Mouse (Mus musculus) 416B (cell line): ENCODE measurements around the gene Scn5a.

Experiments used
- DNase-seq: peaks from one replicate; pipeline ENCODE4 v3.0.0; 2011; ENCODE audit warnings: low read depth

The Scn5a gene

DNA sequence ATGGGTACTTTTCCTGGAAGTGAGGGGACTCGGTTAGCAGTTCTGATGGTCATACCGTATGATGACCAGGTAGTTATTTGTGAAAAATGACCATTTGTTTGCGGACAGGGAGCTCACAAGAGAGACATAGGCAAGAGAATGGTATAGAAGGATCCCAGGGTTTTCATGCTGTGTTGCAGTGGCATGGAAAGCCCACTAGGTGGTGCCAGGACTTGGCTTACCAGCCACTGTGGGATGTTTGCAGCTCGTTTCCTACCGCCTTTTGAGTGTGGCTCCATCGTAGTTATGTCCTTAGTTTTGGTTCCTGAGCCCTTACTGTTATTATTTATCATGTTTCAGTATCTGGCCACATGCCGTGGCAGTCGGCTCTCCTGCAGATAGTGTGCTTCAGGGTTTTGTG lies 118.4 kb downstream of the Scn5a start:
- DNase-seq, result peak; percentile 67

DNA sequence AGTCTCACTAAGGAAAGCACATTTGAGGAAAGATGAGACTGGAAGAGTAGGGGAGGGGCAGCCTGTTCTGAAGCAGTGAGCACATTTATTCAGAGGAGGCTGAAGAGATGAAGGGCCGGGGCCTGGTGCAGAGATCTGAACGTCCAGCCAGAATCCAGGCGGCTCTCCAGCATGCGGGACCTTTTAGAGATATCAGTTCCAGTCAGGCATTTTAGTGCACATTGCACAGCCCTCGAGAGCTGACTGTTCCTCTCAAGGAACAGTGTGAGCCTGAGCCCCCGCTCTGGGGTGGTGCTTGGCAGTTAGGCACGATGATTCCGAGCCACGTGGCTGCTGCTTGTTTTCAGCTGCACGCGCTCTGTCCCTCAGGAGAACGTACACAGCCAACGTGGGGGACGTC lies 121.7 kb downstream of the Scn5a start:
- no peak for DNase-seq

DNA sequence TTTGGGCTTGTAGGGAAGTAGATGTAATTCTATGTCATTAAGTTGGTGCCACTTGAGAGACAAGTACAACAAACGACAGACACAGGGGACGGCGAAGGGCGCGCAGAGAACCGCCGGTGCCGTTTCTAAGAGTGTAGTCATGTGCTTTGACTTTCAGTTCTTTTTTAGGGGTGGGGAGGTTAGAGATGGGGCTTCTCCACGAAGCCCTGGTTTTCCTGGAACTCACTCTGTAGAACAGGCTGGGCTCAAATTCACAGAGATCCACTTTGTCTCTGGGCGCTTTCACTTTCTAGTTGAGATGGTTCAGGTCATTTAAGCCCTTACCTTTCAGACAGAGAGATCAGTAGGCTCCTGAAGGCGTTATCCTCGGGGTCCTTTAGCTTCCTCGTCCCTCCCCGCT lies 122.8 kb downstream of the Scn5a start:
- no peak for DNase-seq

DNA sequence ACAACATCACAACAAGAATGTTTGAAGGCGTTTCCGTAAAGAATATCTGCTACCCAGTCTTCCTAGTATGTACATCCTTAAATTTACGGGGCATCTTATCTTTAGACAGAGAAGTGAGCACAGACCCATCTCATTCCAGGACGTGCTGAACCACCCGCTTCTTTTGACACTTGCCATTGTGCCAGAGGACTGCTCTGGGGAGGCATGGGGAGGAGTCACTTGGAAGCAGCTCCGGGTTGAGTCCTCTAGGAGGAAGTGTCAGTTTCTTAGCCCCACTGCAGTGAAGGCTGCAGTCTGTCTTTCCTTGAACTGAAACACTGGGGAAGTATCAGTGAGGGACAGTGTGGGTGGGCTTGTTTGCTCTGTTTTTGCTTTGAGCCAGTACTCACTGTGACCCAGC lies 133.1 kb downstream of the Scn5a start:
- peak; percentile 68 for DNase-seq

DNA sequence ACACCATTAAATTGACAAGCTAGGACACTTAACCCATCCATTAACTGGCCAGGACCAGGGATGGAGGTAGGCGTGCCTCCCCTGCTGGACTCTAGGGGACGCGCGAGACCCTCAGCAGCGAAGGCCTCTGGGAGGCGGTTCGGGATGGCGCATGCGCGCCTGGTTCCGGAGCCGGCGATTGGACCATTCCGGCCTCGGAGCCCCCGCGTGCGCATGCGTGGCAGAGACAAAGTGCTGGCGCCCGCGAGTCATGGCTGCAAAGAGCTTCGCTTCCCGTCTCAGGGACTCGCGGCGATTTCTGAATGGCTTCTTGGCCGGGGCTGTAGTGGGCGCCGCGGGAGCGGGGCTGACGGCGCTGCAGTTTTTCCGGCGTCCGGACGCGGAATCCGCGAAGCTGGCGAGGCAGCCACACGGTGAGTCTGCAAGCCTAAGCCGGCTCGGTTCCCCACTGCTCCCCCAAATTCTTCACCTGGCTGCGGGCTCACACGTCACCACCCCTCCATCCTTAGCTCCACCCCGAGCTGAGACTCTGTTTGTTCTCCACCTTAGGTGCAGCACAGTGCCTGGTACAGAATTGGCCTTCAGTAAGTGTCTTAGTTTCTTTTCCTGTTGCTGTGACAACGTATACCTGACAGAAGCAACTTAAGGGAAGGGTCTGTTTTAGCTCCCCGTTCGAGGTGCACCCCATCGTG lies 133.9 kb downstream of the Scn5a start, which contains the start of gene Exog:
Gene Exog (plus strand): TSS at position 206 of the 692 bp plus-strand sequence.
- DNase-seq, result peak; percentile 94

DNA sequence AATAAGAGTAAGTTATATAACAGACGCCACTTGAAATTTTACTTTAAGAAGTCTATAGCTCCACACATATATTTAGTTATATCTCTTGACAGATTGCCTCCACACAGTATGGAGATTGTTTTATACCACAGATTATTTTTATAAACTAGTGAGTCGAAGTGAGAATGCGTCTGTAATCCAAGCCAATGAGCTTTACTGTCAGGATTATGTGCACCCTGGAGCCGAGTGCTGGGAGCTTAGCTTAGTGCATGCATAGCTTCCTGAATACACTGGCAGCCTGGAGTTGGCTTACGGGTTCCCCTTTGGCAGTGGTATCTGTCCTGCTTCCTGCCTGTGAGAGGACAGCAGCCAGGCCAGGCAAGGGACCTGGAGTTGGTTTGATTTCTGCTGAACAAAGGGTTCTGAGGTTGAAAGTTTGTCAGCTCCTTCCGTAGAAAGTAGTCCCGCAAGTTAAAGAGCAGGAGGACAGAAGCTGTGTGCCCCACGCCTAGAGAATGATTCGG lies 140.3 kb downstream of the Scn5a start:
- no peak for DNase-seq

DNA sequence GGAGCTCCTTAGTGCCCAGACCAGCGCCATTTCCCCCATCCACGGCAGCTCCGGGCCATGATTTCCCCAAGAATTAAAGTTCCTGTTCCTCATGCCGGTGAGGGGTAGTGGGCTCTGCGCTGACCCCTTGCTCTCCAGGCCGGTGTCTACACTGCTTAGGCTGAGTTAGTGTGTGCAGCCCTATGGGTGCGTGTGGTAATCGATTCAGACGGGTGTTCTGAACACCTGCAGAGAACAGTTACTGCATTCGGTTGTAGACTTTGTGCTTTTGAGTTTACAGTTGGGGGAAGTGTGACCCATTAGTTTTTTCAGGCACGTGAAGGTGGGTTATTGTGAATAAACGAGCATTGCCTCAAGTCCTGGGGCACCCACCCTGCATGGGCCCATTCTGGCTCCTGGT lies 140.8 kb downstream of the Scn5a start:
- DNase-seq, result no peak

DNA sequence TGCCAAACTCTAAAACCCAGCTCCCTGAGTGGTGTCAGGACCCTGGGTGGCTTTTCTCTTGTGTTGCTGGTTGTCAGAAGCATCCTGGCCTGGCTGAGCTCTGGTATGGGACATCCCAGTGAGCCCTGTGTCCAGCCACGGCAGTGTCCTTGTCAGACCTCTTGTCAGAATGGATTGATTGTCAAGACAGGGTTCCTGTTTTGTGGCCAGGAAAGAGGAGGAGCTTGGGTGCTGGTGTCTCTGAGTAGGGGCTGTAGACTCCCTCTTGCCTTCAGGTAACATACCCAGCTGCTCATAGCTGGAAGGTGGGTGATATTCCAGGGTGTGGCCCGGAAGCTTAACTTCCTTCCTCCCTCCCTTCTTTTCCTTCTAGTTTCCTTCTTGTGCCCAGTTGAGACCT lies 143.0 kb downstream of the Scn5a start:
- peak; percentile 12 for DNase-seq
